Mouse (Mus musculus): ENCODE results near the gene Hnrnpa3. TPM values are rescaled to one million over a fixed set of nuclear protein-coding genes. Genes with fewer than 3 reads are reported as not detected.

Gene Hnrnpa3
- 72.9 TPM for polyA plus RNA-seq (2017; shearing (Covaris generic))

GRCm38 (mm10) chr2:75658727-75659628 is at the start of gene Hnrnpa3:
Hnrnpa3 (plus strand) TSS chr2:75659261.

GRCm38 (mm10) chr2:75704234-75705161 is 45.4 kb downstream of the Hnrnpa3 start, which contains the start of gene Nfe2l2:
Nfe2l2 (minus strand) TSS chr2:75704641.

Other genes with a start within 250 kb of the Hnrnpa3 start
- gene Nfe2l2, start 45.4 kb downstream of the Hnrnpa3 start, polyA plus RNA-seq (2017; shearing (Covaris generic)) = 44.9 TPM
- 55.1 TPM for gene Agps, start 172.9 kb downstream of the Hnrnpa3 start, polyA plus RNA-seq (2017; shearing (Covaris generic))

All from CD4-positive, CD25-positive, alpha-beta regulatory T cell (primary cell).